Mouse (Mus musculus): Measurements from ENCODE around the gene Camk2b. TPM values are rescaled to one million over a fixed set of nuclear protein-coding genes. Genes with fewer than 3 reads are reported as not detected.

The Camk2b gene
- polyA plus RNA-seq, 1 experiment from 2014 or later = 2.6 TPM

Other genes starting within 250 kb of the Camk2b start
- 10.4 and 11.6 TPM in 2 replicates for gene Polm, start 228.3 kb downstream of the Camk2b start, polyA plus RNA-seq (2015; fragmentation: Nextera tagmentation; extraction: Ambion mirVana)
- gene Aebp1, start 204.4 kb downstream of the Camk2b start, polyA plus RNA-seq (2015; fragmentation: Nextera tagmentation; extraction: Ambion mirVana) = 78.4 and 83.4 TPM in 2 replicates
- 116 and 118 TPM in 2 replicates for gene Pold2, start 188.1 kb downstream of the Camk2b start, polyA plus RNA-seq (2015; fragmentation: Nextera tagmentation; extraction: Ambion mirVana)
- gene Myl7, start 167.6 kb downstream of the Camk2b start, polyA plus RNA-seq (2015; fragmentation: Nextera tagmentation; extraction: Ambion mirVana) = 3.7 and 6.2 TPM in 2 replicates
- gene Gck, start 116.3 kb downstream of the Camk2b start, polyA plus RNA-seq (2015; fragmentation: Nextera tagmentation; extraction: Ambion mirVana) = 1.1 and 1.3 TPM in 2 replicates
- 67.4 and 77.4 TPM in 2 replicates for gene Ykt6, start 110.7 kb downstream of the Camk2b start, polyA plus RNA-seq (2015; fragmentation: Nextera tagmentation; extraction: Ambion mirVana)
- 0.24 and 0.37 TPM in 2 replicates for gene A730071L15Rik, start 133.7 kb upstream of the Camk2b start, polyA plus RNA-seq (2015; fragmentation: Nextera tagmentation; extraction: Ambion mirVana)
- 40.3 and 41.2 TPM in 2 replicates for gene Nudcd3, start 134.1 kb upstream of the Camk2b start, polyA plus RNA-seq (2015; fragmentation: Nextera tagmentation; extraction: Ambion mirVana)
- 0.07 and 0.13 TPM in 2 replicates for gene Npc1l1, start 163.8 kb upstream of the Camk2b start, polyA plus RNA-seq (2015; fragmentation: Nextera tagmentation; extraction: Ambion mirVana)
- 81.0 and 91.8 TPM in 2 replicates for gene Ddx56, start 201.4 kb upstream of the Camk2b start, polyA plus RNA-seq (2015; fragmentation: Nextera tagmentation; extraction: Ambion mirVana)
- 104 and 106 TPM in 2 replicates for gene Tmed4, start 208.5 kb upstream of the Camk2b start, polyA plus RNA-seq (2015; fragmentation: Nextera tagmentation; extraction: Ambion mirVana)
- gene Ogdh, start 225.3 kb upstream of the Camk2b start, polyA plus RNA-seq (2015; fragmentation: Nextera tagmentation; extraction: Ambion mirVana) = 91.4 and 101 TPM in 2 replicates

Measured in limb, embryonic 15.5 days (tissue).